Mouse (Mus musculus) kidney, adult 8-10 months (tissue): ENCODE measurements around the gene Tm7sf3.

Experiments
- DNase-seq, 2 experiments: peaks; one replicate each; pipeline ENCODE4 v3.0.0; 2022

Tm7sf3 gene

DNA sequence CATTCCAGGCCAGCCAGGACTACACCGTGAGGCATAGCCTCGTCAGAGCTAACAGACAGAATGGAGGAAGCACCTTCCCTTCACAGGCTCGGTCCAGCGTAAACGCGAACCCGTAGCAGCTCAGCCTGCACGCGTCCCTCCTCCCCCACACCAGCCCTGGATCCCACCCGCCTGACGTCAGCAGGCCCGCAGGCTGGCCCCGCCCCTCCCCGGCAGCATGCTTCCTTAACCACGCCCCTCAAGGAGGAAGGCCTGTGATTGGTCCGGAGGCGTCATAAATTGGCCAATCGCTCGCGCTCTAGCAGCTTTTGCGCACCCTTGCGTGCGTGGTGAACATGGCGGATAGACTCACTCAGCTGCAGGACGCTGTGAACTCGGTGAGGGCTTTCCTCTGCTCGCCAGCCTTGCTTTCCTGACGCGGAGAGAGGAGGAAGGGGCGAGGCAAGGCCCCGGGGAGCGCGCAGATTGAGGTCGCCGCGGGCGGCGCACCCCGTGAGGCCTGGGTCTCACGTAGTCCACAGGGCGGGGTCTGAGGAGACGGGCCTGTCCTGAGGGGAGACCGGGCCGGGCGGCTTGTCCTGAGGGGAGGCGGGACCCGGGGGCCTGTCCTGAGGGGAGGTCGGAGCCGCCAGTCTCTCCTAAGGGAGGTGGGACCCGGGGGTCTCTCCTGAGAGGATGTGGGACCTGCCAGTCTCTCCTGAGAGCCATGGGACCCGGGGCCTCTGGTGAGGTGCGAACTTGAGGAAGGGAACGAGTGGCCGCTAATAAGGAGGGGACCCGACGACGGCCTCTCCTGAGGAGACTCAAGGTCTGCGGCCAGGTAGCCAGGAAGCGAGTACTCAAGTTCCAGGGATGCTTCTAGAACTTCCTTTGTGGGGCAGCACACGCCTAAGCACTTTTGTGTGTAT lies at the start of gene Tm7sf3, which contains the start of gene Med21:
Tm7sf3 (minus strand) TSS at position 549 of the 908 bp plus-strand sequence.
Med21 (plus strand) TSS at position 272 of the 908 bp plus-strand sequence.
- DNase-seq, result peak; percentile 97 to 98

DNA sequence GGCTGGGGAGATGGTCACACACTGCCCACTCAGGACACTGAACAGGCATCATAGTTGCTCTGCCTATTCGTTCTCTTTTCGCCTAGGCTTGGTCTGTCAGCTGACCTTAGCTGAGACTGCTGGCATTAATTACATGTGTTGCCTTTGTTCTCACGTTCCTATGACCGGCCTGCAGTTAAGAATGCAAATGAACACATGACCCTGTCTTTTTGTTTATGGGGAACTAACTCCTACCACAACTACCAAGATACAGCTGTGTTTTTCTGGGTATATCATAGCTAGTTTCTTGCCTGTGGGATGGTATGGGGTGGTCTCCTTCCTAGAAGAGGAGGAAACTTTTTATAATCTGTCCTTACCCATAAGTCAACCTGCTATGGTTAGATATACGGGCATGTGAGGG lies 46.2 kb upstream of the Tm7sf3 start:
- no peak for DNase-seq

DNA sequence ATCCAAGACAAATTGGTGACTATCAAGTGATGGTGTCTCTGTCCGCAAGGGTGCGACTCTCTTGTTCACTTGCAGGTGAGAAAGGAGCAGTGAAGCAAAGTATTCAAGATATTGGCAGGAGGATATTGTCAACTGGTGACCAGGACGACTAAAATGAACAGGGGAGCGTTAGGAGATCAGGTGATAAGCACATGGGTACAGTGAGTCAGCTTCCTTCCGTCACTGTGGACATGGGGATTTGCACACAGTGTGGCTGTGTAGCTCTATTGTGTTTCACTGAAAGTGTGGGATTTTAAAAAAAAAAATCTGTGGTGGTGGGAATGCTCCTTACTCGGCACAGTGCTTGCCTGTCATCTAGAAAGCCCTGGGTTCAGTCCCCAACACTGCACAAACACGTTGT lies 45.4 kb upstream of the Tm7sf3 start:
- DNase-seq, result no peak

DNA sequence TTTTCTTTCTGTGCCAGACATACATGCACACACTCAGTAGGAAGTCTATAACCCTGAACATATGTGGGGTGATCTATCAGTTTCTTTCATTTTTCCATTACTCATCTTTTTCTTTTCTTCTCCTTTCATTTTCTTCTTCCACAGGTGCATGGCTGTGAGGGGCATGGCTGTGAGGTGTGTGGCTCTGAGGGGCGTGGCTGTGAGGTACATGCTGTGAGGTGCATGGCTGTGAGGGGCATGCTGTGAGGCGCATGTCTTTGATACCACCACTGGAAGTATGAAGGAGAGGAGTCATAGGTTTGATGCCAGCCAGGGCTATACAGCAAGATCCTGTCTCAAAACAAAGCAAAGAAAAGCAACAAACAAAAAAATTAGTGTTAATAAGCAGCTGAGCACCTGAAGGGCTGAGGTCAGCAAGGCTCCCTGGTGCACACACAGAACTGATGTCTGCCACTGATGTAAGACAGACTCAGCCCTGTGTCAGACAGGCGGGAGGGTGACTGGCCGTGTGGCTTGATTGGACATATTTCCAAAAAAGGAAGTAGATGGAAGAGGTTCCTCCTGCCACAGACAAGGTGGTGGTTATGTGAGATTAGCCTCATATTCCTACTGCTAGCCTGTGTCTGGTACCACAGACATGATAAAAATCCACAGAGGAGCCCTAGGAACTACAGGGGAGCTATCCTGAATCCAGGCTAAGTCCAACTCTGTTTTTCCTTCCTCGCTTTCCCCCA lies 44.0 kb upstream of the Tm7sf3 start:
- DNase-seq, result no peak

DNA sequence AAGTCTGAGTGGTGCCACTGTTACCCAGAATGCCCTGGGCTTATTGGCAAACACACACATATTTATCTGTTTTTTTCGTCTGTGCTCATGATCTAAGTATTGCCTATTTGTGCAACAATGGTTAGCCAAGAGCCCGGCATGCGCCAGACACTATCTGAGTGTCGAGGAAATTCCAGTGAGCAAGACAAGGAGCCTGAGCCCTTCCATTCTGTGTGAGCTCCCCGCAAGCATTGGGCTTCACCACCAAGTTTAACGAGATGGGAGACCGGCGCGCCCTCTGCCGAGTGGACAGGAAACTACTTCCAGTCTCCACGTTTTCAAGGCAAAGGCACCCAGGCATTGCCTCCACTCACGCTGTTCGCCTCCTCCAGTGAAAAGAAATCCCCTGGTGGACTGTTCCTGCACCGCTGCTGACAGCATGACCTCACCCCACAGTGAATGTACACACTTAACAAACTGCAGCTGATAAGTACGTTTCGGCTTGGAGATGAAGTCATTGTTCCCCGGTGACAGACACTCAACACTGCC lies 43.2 kb upstream of the Tm7sf3 start:
- DNase-seq, result peak in 1 of 2 experiments; percentile 31

DNA sequence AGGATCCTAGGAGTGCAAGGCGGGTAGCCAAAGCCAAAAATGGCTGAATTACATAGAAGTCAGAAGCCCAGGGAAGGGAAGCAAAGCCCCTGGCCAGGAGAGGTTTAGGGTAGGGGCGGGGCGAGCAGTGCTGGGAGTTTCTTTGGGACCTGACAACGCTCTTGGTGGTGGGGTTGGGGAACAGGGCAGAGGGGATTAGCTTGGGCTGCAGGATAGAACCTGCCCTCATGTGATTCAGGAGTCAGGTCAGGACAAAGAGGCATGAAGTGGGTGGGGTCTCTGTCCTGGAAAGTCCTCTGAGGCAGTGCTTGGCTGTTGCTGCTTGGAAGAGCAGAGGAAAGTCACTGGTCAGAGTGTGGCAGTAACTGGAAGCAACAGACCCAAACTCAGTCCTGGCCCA lies 41.3 kb upstream of the Tm7sf3 start:
- no peak for DNase-seq

DNA sequence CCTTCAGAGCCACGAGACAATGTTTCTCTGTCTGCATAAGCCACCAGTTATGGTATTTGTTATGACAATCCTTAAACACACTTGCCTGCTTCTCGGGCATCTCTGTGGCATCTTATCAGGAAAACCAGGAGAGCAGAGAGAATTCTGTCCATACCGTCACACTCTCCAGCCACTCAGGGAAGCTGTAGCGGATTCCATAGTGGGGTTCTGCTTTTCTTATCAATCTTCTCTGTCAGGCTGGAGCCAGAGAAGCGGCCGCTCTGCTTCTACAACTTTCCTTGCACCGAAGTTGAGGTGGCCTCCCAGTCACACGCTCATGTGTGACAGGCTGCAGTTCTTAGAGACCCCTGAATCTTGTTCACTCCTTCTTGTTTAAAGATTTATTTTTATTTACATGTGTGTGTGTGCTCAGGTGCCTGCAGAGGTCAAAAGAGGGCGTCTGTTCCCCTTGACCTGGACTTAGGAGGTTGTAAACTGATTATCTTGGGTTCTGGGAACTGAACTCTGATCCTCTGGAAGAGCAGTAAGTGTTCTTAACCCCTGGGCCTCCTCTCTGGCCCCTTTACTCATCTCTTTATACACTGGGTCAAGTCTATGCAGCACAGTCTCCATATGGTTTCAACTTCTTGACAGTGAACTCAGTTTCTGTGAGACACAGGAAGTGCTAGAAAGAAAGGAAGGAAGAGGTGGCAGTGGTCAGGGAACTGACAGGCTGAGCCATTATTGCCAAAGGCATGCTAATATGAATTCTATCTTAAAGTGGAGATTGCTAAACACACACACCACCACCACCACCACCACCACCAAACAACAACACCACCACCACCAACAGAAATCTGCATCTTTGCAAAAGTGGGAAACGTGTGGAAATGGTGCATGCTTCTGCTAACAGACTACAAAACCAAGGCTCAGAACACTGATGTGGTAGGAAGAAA lies 35.8 kb upstream of the Tm7sf3 start:
- no peak for DNase-seq

DNA sequence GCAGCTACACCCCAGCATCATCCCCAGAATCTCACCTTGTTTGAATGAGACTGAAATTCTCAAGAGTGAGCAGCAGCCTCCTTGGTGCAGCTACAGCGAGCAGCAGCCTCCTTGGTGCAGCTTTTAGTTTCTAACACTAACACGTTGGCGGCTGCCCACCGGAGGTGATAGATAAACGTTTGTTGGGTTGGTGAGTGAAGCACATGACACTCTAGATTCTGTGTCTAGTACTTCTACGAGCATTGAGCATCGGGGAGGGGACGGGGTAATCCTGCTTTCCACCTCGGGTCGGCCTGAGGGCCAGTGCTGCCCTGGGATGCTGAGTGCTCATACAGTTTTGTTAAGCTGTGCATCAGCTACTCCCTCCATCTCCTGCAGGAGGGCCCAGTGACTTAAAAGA lies 34.3 kb upstream of the Tm7sf3 start:
- DNase-seq, result no peak

DNA sequence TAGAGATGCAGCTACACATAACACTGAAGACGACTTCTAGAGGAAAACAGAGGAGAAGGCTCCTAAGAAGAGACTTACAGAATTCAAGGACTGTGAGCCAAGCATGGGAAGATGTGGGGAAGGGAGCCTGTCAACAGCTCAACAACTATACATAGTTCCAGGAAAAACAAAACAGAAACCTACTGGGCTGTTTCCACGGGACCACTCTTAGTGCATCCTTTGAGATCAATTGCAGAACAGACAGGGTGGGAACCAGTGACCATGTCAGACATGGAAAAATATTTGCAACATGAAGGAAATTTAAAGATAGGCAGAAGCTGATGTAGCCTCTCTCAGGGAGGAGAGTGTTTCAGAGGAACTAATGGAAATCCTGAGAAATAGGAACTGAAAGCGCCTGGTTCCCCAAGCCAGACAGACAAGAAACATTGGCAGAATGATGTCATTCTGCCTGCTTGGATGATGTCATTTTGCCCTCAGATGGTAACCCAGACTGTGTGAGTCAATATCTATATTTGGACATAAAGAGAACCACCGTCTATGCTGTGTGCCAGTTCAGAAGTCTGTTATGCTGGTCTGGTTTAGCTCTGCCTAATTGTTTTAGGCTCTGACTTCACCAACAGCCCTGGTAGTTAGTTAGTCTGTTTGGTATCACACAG lies 32.4 kb upstream of the Tm7sf3 start:
- DNase-seq, result no peak

DNA sequence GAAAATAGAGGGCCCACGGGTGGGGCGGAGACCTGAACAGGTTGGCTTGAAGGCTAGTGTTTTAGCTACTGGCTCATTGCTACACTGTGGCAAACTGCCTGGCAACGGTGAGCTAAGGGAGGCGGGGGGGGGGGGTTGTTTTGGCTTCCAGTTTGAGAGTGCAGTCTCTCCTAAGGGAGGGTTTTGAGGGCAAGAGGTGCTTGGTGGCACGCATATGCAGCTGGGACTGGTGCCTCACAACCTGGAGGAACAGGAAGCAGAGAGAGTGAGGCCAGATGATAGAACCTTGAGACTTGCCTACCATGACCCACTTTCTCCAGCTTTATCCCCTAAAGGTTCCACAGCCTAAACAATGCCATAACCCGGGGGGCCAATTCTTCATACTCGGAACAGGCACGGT lies 31.8 kb upstream of the Tm7sf3 start:
- DNase-seq, result no peak

DNA sequence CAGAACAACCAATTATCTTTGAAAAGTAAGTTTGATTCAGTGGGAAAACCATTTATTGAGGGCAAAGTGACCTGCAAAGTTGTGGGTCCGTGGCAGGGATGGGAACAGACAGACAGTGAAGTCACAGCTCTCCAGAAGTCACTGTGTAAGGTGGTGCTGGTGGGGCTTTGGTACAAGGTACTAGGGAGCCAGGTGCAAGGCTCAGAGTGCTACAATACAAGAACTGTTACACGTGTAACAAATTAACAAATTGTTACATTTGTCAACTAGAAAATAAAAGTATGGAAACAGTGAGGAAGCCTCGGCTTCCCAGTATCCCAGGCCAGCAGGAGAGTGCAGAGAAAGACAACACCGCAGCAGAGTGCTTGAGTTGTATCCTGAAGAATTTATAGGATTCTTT lies 31.1 kb upstream of the Tm7sf3 start:
- DNase-seq, result no peak

DNA sequence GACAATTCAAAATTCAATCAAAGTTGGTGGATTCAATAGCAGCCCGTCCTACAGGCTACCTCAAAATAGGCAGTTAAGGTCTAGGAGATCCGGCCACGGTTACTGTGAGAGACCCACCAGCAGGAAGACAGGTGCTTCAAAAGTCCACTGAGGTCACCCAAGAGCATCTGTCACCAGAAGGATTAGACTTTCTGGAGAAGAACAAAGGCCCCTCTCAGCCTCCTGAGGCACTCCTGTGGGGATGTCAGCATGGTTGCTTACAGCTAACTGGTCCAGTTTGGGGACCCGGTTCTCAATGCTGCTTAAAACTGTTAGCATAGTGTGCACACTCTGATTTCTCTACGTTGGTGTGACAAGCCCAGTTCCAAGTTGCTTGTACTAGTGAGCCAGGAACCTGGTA lies 29.5 kb upstream of the Tm7sf3 start:
- DNase-seq, result no peak

DNA sequence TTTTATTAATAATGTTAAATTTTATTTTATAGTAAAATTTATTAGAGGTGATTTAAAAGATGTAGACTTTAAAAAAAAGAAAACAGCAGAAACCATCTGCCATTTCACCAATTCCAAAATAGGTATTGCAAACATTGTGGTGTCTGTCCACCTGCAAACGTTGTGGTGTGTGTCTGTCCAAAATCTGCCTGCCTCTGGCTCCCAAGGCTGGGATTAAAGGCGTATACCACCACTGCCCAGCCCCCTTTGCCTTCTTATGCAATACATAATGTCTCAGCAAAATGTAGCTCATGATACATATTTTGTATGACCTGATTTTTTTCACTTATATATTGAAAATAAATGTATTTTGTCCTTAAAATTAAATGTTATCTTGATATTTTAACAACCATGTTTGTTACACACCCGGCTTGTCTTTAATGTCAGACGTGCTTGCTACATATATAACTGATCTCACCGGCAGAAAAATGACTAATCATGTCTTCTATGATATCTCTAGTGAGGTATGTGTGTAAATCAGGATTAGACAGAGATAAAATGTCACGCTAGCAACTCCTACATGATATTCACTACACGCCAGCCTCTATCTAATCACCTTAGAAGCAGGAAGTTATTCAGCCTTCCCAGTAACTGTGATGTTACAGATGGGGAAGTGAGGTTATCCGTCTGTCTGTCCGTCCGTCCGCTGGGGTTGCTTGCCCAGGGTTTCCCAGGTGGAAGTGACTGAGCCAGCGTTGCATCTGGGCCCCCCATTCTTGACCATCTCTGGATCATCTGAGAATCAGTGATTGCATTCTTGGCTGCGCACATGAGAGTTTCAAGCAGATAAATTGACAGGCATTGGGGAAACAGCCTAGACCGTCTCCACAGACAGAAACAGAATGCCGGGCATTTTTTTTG lies 28.6 kb upstream of the Tm7sf3 start:
- DNase-seq, result no peak

DNA sequence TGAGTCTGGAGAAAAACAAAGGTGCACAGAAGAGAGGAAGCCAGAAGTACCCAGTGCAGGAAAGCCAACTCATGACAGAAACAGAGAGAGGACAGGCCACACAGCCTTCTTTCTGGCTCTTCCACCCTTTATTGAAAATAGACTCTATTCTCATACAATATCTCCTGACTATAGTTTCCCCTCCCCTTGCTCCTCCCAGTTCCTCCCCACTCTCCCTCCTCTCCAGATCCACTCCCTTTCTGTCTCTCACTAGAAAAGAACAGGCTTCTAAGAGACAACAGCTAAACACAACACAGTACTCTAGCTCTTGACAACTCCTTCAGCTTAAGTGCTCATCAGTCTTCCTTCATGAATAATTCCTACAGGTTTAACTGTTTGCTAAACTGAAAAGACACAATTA lies 26.0 kb upstream of the Tm7sf3 start:
- no peak for DNase-seq

DNA sequence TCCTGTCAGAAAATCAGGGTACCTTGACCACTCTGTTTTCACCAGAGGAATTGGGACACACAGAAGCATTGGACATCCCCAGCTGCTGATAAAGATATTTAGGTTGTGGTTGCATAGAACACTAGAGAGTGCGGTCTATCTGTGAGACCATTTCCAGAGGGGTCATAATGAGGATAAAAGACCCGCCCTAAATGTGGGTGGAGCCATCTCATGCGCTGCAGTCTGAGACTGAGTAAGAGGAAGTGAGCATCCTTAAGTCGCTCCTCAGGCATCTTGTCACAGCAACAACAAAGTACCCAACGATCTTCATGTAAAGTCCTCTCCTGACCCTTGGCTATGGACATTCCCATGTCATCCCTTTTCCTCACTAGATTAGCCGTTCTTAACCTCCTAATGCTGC lies 24.2 kb upstream of the Tm7sf3 start:
- DNase-seq, result no peak

DNA sequence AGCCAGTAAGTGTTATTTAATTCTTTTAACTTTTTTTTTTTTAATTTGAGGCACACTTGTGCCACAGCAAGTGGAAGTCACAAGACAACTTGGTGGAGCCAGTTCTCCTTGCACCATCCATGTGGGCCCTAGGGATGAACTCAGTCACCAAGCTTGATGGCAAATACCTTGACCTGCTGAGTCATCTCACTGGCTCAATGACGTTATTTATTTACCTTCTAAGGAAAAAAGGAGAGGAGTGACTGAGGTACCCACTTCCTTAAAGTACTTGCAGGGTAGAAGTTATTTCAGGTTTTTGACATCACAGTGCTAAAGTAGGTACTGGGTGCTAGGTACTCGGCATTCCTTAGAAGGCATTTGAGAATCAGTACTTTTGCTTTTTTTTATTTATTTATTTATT lies 22.8 kb upstream of the Tm7sf3 start:
- DNase-seq, result no peak

DNA sequence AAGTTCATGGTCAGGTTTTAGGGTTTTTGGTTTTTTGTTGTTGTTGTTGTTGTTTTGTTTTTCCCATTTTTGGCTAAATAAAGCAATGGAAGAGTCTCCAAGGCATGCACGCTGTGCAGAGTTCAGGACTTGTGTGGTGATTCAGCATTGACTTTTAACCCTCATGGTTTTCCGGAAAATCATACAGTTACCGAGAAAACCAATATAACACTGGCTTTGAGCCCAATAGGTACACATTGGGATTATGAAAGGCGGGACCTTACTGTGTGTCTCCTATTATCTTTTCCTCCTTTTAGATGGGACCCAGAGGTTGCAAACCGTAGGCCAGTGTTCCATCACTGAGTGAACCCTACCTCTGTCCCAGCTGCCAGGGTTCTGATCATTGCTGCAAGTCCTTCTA lies 22.3 kb upstream of the Tm7sf3 start:
- DNase-seq, result no peak

DNA sequence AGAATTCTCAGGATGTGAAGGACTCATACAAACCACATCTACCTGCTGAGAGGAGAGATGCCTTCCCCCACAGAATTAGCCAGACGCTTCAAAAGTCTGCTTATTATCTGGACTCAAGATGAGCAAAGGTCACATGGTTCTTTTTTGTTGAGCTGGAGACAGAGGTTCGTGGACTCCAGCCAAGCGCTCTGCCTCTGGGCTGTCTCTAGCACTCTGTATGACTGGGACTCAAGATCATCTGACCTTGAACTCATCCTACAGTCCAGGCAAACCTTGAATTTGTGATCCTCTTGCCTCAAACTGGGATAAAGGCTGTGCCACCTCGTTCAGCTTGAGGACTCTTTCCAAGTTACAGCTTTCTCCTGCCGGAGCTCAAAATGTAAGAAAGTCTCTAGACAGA lies 21.5 kb upstream of the Tm7sf3 start:
- peak; percentile 66 to 77 for DNase-seq

DNA sequence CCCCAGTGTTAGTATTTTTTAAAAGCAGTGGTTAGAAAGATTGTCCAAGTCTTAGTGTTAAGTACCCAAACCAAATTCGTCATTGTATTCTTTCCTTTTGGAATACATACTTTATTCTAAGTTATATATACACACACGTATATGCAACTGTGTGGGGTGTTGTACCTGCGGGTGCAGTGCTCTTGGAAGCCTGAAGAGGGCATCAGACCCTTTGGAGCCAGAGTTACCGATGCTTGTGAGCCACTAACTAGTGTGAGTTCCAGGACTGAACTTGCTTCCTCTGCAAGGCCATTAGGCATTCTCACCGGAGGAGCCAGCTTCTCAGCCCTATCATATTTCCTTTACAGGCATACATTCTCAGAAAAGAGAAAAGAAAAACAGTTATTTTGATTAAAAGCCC lies 20.1 kb upstream of the Tm7sf3 start:
- DNase-seq, result peak in 1 of 2 experiments; percentile 65

DNA sequence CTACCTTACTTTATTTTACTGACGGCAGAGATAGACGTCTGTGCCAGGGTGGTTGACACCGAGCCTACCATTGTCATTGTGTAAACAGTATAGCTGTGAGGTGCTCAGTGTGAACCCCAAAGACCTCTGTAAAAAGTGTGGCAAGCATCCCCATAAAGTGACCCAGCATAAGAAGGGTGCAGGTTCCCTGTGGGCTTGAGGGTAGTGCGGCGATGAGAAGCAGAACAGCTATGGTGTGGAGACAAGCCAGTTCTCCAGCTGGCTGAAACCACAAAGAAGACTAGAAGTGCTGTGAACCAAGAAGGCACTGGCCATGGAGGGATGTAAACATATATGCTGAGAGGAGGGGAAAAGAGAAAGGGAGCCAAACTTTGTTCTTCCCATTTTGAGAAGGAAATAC lies 19.0 kb upstream of the Tm7sf3 start:
- no peak for DNase-seq

DNA sequence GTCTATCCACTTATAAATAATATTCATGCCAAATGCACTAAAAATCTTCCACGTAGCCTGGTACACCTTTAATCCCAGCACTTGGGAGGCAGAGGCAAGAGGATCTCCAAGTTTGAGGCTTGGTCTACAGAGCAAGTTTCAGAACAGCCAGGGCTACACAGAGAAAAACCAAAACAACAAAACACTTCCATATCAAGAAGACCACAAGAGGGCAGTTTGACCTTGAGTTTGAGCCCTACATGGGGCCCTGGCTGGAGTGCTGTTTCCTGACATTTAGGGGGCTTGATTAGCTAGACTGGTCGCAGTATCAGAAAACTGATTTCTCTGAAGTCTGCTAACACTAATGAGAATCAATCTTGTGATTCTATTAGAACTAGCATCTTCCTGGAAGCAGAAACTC lies 18.0 kb upstream of the Tm7sf3 start:
- DNase-seq, result no peak
